Mouse (Mus musculus): ENCODE measurements around the gene Lrrc8d.

- TF ChIP-seq POLR2A (IDR thresholded peaks at IDR 0.05; ENCODE audit: low read depth, low read length), result no peak
- no peak for TF ChIP-seq CTCF (IDR thresholded peaks at IDR 0.05; ENCODE audit: borderline replicate concordance, insufficient read depth, low read length)
These were observed 21.5 kb downstream of the Lrrc8d start for GRCm38 (mm10) chr5:105721267-105721666.

Data from embryonic fibroblast, embryonic 13.5 days (primary cell).